ENCODE assay signal across 8 mouse cellular contexts in the genomic region with DNA sequence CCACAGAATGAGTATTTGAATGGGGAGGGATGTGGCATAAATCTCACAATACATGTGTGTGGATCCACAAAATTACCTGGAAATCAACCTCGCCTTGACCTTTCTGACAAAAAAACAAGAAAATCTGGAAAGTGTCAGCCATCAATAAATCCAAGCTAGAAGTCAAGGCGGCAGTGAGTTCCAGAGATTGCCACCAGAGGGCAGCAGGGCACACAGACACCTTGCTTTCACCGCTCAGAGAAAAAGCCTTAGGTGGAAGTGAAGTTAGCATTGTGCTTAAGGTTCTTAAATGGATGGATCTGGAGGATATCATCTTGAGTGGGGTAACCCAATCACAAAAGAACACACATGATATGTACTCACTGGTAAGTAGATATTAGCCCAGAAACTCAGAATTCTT.
A peak's percentile ranks its signal among the peaks of the same experiment; 100 is the strongest.
DNase-seq lines count a peak whose midpoint lies in the region; ATAC-seq and TF ChIP-seq lines count a peak whose summit lies in the region.
"Had no signal": no experiment of that assay in that cellular context is flagged by ENCODE, and none has a peak within 500 bp of the region (broad histone marks: within the 10 kb centered on the region; RNA-seq: fewer than 3 reads in every experiment).

No protein-coding gene starts in this region.

- no peak for TF ChIP-seq POLR2A in lung, adult 2 months (IDR thresholded peaks at IDR 0.05; ENCODE audit: borderline replicate concordance, extremely low read depth, low read depth, low read length)

- H3K9me3 ChIP-seq in E14TG2a.4 (ENCODE audit: low read length): no peaks in the 10 kb centered on the region
- no peaks in the 10 kb centered on the region for H3K9me3 ChIP-seq in forebrain, embryonic 14.5 days (replicated peaks; ENCODE audit: control insufficient read depth, low read length)
- H3K9me3 ChIP-seq: limb, embryonic 15.5 days had no signal

- 0 out of 2 replicates have a peak, but pooled peaks cover 6% of the 10 kb centered on the region for H3K4me1 ChIP-seq in E14TG2a.4 (replicated peaks; ENCODE audit: low read depth, low read length)
- no peaks in the 10 kb centered on the region for H3K4me1 ChIP-seq in forebrain, embryonic 14.5 days (ENCODE audit: control insufficient read depth, insufficient read depth, low read length)
- H3K4me1 ChIP-seq in lung, adult 2 months (ENCODE audit: control insufficient read depth, insufficient read depth, low read length): no peaks in the 10 kb centered on the region
- H3K4me1 ChIP-seq: limb, embryonic 15.5 days had no signal

- no peak overlapping the region for H3K4me3 ChIP-seq in E14TG2a.4 (replicated peaks; ENCODE audit: low read length)
- H3K4me3 ChIP-seq in forebrain, embryonic 14.5 days (ENCODE audit: low read depth, low read length): no peak overlapping the region
- no peak overlapping the region for H3K4me3 ChIP-seq in lung, adult 2 months (replicated peaks; ENCODE audit: extremely low read depth, low read depth, low read length)
- H3K4me3 ChIP-seq: limb, embryonic 15.5 days had no signal

- peak; percentile 65 for DNase-seq in A20 (ENCODE audit: low read depth, low spot score)
- DNase-seq in brain, embryonic 18.5 days (ENCODE audit: low read depth, low spot score): peak; percentile 8
- peak; percentile 76 for DNase-seq in forebrain, embryonic 14.5 days (ENCODE audit: low spot score)
- peak; percentile 83 to 84 for DNase-seq in kidney, postnatal 4 days
- DNase-seq in lung, adult 2 months: peak; percentile 60
- DNase-seq in right cerebral cortex, postnatal 36 days (ENCODE audit: low spot score in 2 of 2): peak; percentile 36 to 52

- H3K27ac ChIP-seq in forebrain, embryonic 14.5 days (ENCODE audit: low read depth, low read length): no peak overlapping the region
- H3K27ac ChIP-seq: limb, embryonic 15.5 days had no signal

- peak; percentile 100 for TF ChIP-seq CTCF in E14TG2a.4 (conservative IDR thresholded peaks at IDR 0.05; ENCODE audit: low read length)
- peak; percentile 93 for TF ChIP-seq CTCF in lung, adult 2 months (IDR thresholded peaks at IDR 0.05; ENCODE audit: insufficient read depth, low read length)

- H3K4me2 ChIP-seq in forebrain, embryonic 14.5 days (ENCODE audit: low read length): no peak overlapping the region
- H3K4me2 ChIP-seq: limb, embryonic 15.5 days had no signal

- 0 out of 2 replicates have a peak, but pooled peaks cover 4% of the 10 kb centered on the region for H3K27me3 ChIP-seq in E14TG2a.4 (ENCODE audit: insufficient read depth, low read length)
- H3K27me3 ChIP-seq in forebrain, embryonic 14.5 days (replicated peaks; ENCODE audit: control insufficient read depth, insufficient read depth, low read length): no peaks in the 10 kb centered on the region

- no peaks in the 10 kb centered on the region for H3K36me3 ChIP-seq in E14TG2a.4 (ENCODE audit: insufficient read depth, low read length)
- H3K36me3 ChIP-seq in forebrain, embryonic 14.5 days (ENCODE audit: control insufficient read depth, insufficient read depth, low read length): no peaks in the 10 kb centered on the region
- H3K36me3 ChIP-seq: limb, embryonic 15.5 days had no signal

- no peak overlapping the region for H3K9ac ChIP-seq in forebrain, embryonic 14.5 days (ENCODE audit: low read length)
- H3K9ac ChIP-seq: limb, embryonic 15.5 days had no signal

- 13% methylated on average over 3 of the region's 3 CpGs for WGBS in forebrain, embryonic 14.5 days
- WGBS in lung, adult 2 months: 12% methylated on average over 3 of the region's 3 CpGs

- 0 out of 2 replicates have a peak, but pooled peaks have one; percentile 26 for ATAC-seq in forebrain, embryonic 14.5 days

Comparison
In these comparisons a context has a peak if more than half of its experiments do, and no peak if none do; other contexts are left out.
1. DNase-seq: peak in every context shown above with its lines; median percentile 84 in kidney, postnatal 4 days; 76 in forebrain, embryonic 14.5 days; 65 in A20; 60 in lung, adult 2 months; 44 in right cerebral cortex, postnatal 36 days; 8 in brain, embryonic 18.5 days.